Mouse (Mus musculus) right cerebral cortex, postnatal 14 days (tissue): Measurements from ENCODE around the gene Slc22a20.
A peak's percentile ranks its signal among the peaks of the same experiment; 100 is the strongest.

Experiments used
- DNase-seq: peaks from one replicate; pipeline ENCODE4 v3.0.0; 2022

The Slc22a20 gene

GRCm38 (mm10) chr19:5988815-5989452, 3.0 kb upstream of the Slc22a20 start:
- DNase-seq, result peak; percentile 55

- no peak for DNase-seq
These were observed 2.3 kb upstream of the Slc22a20 start for GRCm38 (mm10) chr19:5988027-5988814.

GRCm38 (mm10) chr19:5980477-5980876, 5.5 kb downstream of the Slc22a20 start:
- DNase-seq, result no peak

- DNase-seq, result no peak
These were observed 8.2 kb downstream of the Slc22a20 start for GRCm38 (mm10) chr19:5977717-5978116.

- DNase-seq, result no peak
These were observed 10.3 kb downstream of the Slc22a20 start for GRCm38 (mm10) chr19:5975676-5976075.

GRCm38 (mm10) chr19:5975112-5975511, 10.8 kb downstream of the Slc22a20 start:
- DNase-seq, result no peak

GRCm38 (mm10) chr19:5967664-5968063, 18.3 kb downstream of the Slc22a20 start:
- no peak for DNase-seq

- DNase-seq, result no peak
These were observed 19.2 kb downstream of the Slc22a20 start for GRCm38 (mm10) chr19:5966786-5967185.

GRCm38 (mm10) chr19:5965910-5966309, 20.0 kb downstream of the Slc22a20 start:
- no peak for DNase-seq

GRCm38 (mm10) chr19:5965280-5965679, 20.7 kb downstream of the Slc22a20 start:
- peak; percentile 78 for DNase-seq

GRCm38 (mm10) chr19:5964804-5965203, 21.1 kb downstream of the Slc22a20 start:
- no peak for DNase-seq

GRCm38 (mm10) chr19:5963883-5964562, 21.9 kb downstream of the Slc22a20 start, which contains the start of gene Pola2:
TSS of gene Pola2 (minus strand) at chr19:5964202.
- DNase-seq, result peak; percentile 89

- no peak for DNase-seq
These were observed 23.3 kb downstream of the Slc22a20 start for GRCm38 (mm10) chr19:5962651-5963050.

GRCm38 (mm10) chr19:5957371-5957770, 28.6 kb downstream of the Slc22a20 start:
- DNase-seq, result no peak

GRCm38 (mm10) chr19:5956685-5957084, 29.3 kb downstream of the Slc22a20 start:
- peak; percentile 67 for DNase-seq

GRCm38 (mm10) chr19:5955704-5956670, 30.0 kb downstream of the Slc22a20 start:
- DNase-seq, result no peak

GRCm38 (mm10) chr19:5954936-5955335, 31.0 kb downstream of the Slc22a20 start:
- DNase-seq, result no peak

GRCm38 (mm10) chr19:5954031-5954710, 31.8 kb downstream of the Slc22a20 start:
- no peak for DNase-seq

- no peak for DNase-seq
These were observed 32.7 kb downstream of the Slc22a20 start for GRCm38 (mm10) chr19:5953201-5953770.

- no peak for DNase-seq
These were observed 33.8 kb downstream of the Slc22a20 start for GRCm38 (mm10) chr19:5952071-5952691.

- DNase-seq, result no peak
These were observed 34.3 kb downstream of the Slc22a20 start for GRCm38 (mm10) chr19:5951631-5952030.
